Mouse (Mus musculus): ENCODE data around the gene Slc11a1.

DNA sequence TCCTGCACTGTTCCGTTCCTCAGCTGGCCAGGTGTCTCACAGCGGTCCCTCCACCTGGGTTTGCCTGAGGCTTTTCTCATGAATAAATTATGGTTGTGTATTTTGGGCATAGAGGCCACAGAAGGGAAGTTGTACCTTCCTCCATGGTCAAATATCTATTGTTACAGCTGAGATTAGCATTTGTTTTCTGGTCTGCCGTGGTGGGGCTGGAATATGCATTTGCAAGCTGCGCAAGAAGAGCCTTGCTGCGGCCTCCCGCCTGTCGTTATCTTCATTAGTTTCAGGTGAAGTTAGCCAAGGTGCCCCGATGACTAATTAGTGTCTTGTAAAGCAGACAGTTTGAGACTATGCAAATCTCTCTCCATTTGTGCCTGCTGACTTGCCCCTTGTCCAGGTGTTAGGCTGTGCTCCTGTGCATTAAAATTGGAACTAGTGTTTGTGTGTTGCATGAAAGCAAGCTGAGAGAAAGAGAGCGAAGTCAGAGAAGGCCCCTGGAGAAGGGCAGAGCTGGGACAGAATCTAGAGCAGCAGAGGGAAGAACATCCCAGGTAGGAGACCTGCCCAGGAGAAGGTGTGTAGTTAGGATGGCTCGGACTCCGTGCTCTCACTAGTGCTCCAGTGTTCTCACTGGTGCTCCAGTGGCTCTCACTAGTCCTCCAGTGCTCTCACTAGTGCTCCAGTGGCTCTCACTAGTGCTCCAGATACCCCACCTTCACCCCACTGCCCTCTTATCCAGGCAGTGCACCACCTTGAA, 30.7 kb upstream of the Slc11a1 start:
- TF ChIP-seq CTCF (IDR thresholded peaks at IDR 0.05; ENCODE audit: extremely low read depth, insufficient read length, insufficient replicate concordance, low read depth, low read length) (no peak), POLR2A (IDR thresholded peaks at IDR 0.05; ENCODE audit: low read depth, low read length) (no peak)
